In genomic region chr6:91694610-91695009, GRCm38 (mm10) we compare ENCODE assay signal across 8 mouse cellular contexts. TPM values are rescaled to one million over a fixed set of nuclear protein-coding genes. Genes with fewer than 3 reads are reported as not detected.
DNase-seq lines count a peak whose midpoint lies in the region; ATAC-seq and TF ChIP-seq lines count a peak whose summit lies in the region.

No protein-coding gene starts in this region.

- ATAC-seq in lung, embryonic 14.5 days (ENCODE audit: insufficient read depth), result no peak

- H3K9me3 ChIP-seq in lung, embryonic 14.5 days (ENCODE audit: low read depth, low read length), result no peaks in the 10 kb centered on the region
- H3K9me3 ChIP-seq in embryonic facial prominence, embryonic 10.5 days, result no peaks in the 10 kb centered on the region

- H3K4me2 ChIP-seq in lung, embryonic 14.5 days, result no peak overlapping the region

- no peak overlapping the region; the same call in 1 of the 2 replicates for H3K27ac ChIP-seq in lung, embryonic 14.5 days (ENCODE audit: low read depth)
- no peak overlapping the region for H3K27ac ChIP-seq in embryonic facial prominence, embryonic 10.5 days (replicated peaks)

- H3K36me3 ChIP-seq in lung, embryonic 14.5 days (ENCODE audit: insufficient read depth), result peaks cover 15% of the 10 kb centered on the region
- H3K36me3 ChIP-seq in embryonic facial prominence, embryonic 10.5 days (replicated peaks), result peaks cover 52% of the 10 kb centered on the region

- peak; percentile 77 to 88 for DNase-seq in adrenal gland, adult (ENCODE audit: inconsistent age in 2 of 2, low spot score in 1 of 2)
- DNase-seq in adrenal gland, postnatal 4 days (ENCODE audit: low spot score in 2 of 2), result no peak
- no peak for DNase-seq in lung, embryonic 14.5 days
- DNase-seq in lung, adult 18-20 months, result no peak
- peak; percentile 34 to 80 for DNase-seq in cerebellum, postnatal 4 days (ENCODE audit: low spot score in 2 of 2)
- DNase-seq in kidney, postnatal 10 days, result peak; percentile 51
- no peak for DNase-seq in embryonic facial prominence, embryonic 10.5 days (ENCODE audit: low spot score)
- no peak for DNase-seq in retina, postnatal 1 day

- 0 out of 2 replicates have a peak, but pooled peaks cover 4% of the 10 kb centered on the region for H3K4me1 ChIP-seq in lung, embryonic 14.5 days (ENCODE audit: insufficient read depth)
- peaks cover 33% of the 10 kb centered on the region for H3K4me1 ChIP-seq in embryonic facial prominence, embryonic 10.5 days

- no peak overlapping the region for H3K4me3 ChIP-seq in lung, embryonic 14.5 days (ENCODE audit: low read depth, low read length)
- H3K4me3 ChIP-seq in embryonic facial prominence, embryonic 10.5 days, result no peak overlapping the region

- 64% methylated on average over 7 of the region's 7 CpGs for WGBS in lung, embryonic 14.5 days
- 66% methylated on average over 7 of the region's 7 CpGs for WGBS in embryonic facial prominence, embryonic 10.5 days

- H3K27me3 ChIP-seq in lung, embryonic 14.5 days (ENCODE audit: insufficient read depth, low read length), result no peaks in the 10 kb centered on the region
- no peaks in the 10 kb centered on the region for H3K27me3 ChIP-seq in embryonic facial prominence, embryonic 10.5 days (replicated peaks; ENCODE audit: low read depth, poor library complexity, severe bottlenecking)

- H3K9ac ChIP-seq in lung, embryonic 14.5 days, result peak overlapping the region; percentile 16

- no peak for TF ChIP-seq CTCF in lung, embryonic 14.5 days (IDR thresholded peaks at IDR 0.05; ENCODE audit: low read depth)

RNA-seq across cellular contexts. Expression of gene Slc6a6, which starts 10.8 kb away (rescaled TPM):
- total RNA-seq in adrenal gland, postnatal 4 days (2021), result 100 to 1,000 TPM; 314 to 322 TPM
- 47.6 and 50.7 TPM in 2 replicates for polyA plus RNA-seq in lung, embryonic 14.5 days (2014; fragmentation: Nextera tagmentation; extraction: Ambion mirVana)
- 55.5 and 59.2 TPM in 2 replicates for polyA plus RNA-seq in embryonic facial prominence, embryonic 10.5 days (2016; fragmentation: Nextera tagmentation; extraction: Ambion mirVana)

Comparison
In these comparisons a context has a peak if more than half of its experiments do, and no peak if none do; other contexts are left out.
1. DNase-seq: peak in adrenal gland, adult (2 of 2), cerebellum, postnatal 4 days (2 of 2) and kidney, postnatal 10 days (single experiment); none in adrenal gland, postnatal 4 days (0 of 2), lung, embryonic 14.5 days (single experiment), lung, adult 18-20 months (0 of 2), embryonic facial prominence, embryonic 10.5 days (single experiment) and retina, postnatal 1 day (single experiment).